In genomic region chr1:130486816-130487545, GRCm38 (mm10) we compare ENCODE assay signal across 21 mouse cellular contexts.
"Had no signal": no experiment of that assay in that cellular context is flagged by ENCODE, and none has a peak within 500 bp of the region (broad histone marks: within the 10 kb centered on the region; RNA-seq: fewer than 3 reads in every experiment).

No protein-coding gene starts in this region.

- H3K27ac ChIP-seq: layer of hippocampus, adult 2 months; limb, embryonic 10.5 days; limb, embryonic 13.5 days; liver, embryonic 13.5 days; macrophage; neural tube, embryonic 12.5 days; neural tube, embryonic 15.5 days had no signal

- H3K4me1 ChIP-seq: limb, embryonic 10.5 days; neural tube, embryonic 12.5 days; neural tube, embryonic 15.5 days had no signal

- H3K4me3 ChIP-seq: layer of hippocampus, adult 2 months; limb, embryonic 10.5 days; limb, embryonic 13.5 days; liver, embryonic 13.5 days; megakaryocyte, embryonic 14.5 days; neural tube, embryonic 12.5 days; neural tube, embryonic 15.5 days had no signal

- H3K36me3 ChIP-seq: limb, embryonic 10.5 days; limb, embryonic 13.5 days; liver, embryonic 13.5 days; neural tube, embryonic 12.5 days; neural tube, embryonic 15.5 days had no signal

- H3K9ac ChIP-seq: limb, embryonic 13.5 days; liver, embryonic 13.5 days; lung, embryonic 14.5 days; neural tube, embryonic 12.5 days; neural tube, embryonic 15.5 days had no signal

- H3K27me3 ChIP-seq: limb, embryonic 13.5 days; liver, embryonic 13.5 days; megakaryocyte, embryonic 14.5 days; neural tube, embryonic 12.5 days; neural tube, embryonic 15.5 days had no signal

- H3K4me2 ChIP-seq: limb, embryonic 13.5 days; liver, embryonic 13.5 days; lung, embryonic 14.5 days; midbrain, embryonic 11.5 days; neural tube, embryonic 12.5 days; neural tube, embryonic 15.5 days had no signal

- DNase-seq: kidney, adult 8-10 months; kidney, postnatal 14 days; kidney, postnatal 4 days; layer of hippocampus, adult 9-11 months; liver; liver, embryonic 13.5 days; lung, embryonic 14.5 days; midbrain, embryonic 14.5 days; right cerebral cortex, adult 18-20 months; right cerebral cortex, postnatal 14 days; right cerebral cortex, postnatal 4 days; thymus, adult 18-20 months; thymus, postnatal 4 days had no signal

- H3K9me3 ChIP-seq: limb, embryonic 10.5 days; limb, embryonic 13.5 days; liver, embryonic 13.5 days; megakaryocyte, embryonic 14.5 days; neural tube, embryonic 12.5 days; neural tube, embryonic 15.5 days had no signal
